Mouse (Mus musculus): ENCODE results near the gene Tbc1d23.

GRCm38 (mm10) chr16:57246596-57246995 is 15.3 kb upstream of the Tbc1d23 start:
- TF ChIP-seq POLR2A (IDR thresholded peaks at IDR 0.05; ENCODE audit: control insufficient read depth, extremely low read depth, insufficient read depth, low read length, poor library complexity) (no peak), CTCF (IDR thresholded peaks at IDR 0.05; ENCODE audit: borderline replicate concordance, control insufficient read depth, extremely low read depth, insufficient read depth, low read length, poor library complexity) (no peak)
